Mouse (Mus musculus) lung, adult 2 months (tissue): Measurements from ENCODE around the gene Pan3. TPM values are rescaled to one million over a fixed set of nuclear protein-coding genes. Genes with fewer than 3 reads are reported as not detected.

Source experiments
- DNase-seq: peaks from one replicate; pipeline ENCODE4 v3.0.0; 2022
- H3K4me1 ChIP-seq: fragments of 200-500 bp; 2 replicates; pipeline ENCODE4 v1.6.1; 2011; ENCODE audit warnings: low read length; ENCODE audit not compliant: control insufficient read depth, insufficient read depth
- H3K4me3 ChIP-seq: fragments of 200-500 bp; replicated peaks from 2 replicates; pipeline ENCODE3; 2011; ENCODE audit warnings: low read depth, mild to moderate bottlenecking, control low read depth, low read length; ENCODE audit errors: extremely low read depth
- CTCF ChIP-seq: fragments of 200-500 bp; IDR thresholded peaks from 2 replicates; pipeline ENCODE4 v1.5.1; 2011; ENCODE audit warnings: mild to moderate bottlenecking, low read length, control low read depth; ENCODE audit not compliant: insufficient read depth
- POLR2A ChIP-seq: fragments of 200-500 bp; IDR thresholded peaks from 2 replicates; pipeline ENCODE4 v1.6.1; 2011; ENCODE audit warnings: low read depth, mild to moderate bottlenecking, control low read depth, low read length, borderline replicate concordance; ENCODE audit errors: extremely low read depth
- WGBS: fragments of 180-500 bp; shearing (Covaris S2); methylation state at CpG from one replicate; pipeline ENCODE4 v1.1.7; 2018; 5-methylcytosine and 5-hydroxymethylcytosine counted together
- polyA plus RNA-seq: library from polyadenylated mRNA; depleted of rRNA; stranded (reverse); fragments of >200 nt; gene quantifications from 2 replicates; pipeline ENCODE4 v1.2.3, GENCODE M21; 2012; rRNA removed

Pan3 gene
- polyA plus RNA-seq, 1 experiment: 38.0 TPM

DNA sequence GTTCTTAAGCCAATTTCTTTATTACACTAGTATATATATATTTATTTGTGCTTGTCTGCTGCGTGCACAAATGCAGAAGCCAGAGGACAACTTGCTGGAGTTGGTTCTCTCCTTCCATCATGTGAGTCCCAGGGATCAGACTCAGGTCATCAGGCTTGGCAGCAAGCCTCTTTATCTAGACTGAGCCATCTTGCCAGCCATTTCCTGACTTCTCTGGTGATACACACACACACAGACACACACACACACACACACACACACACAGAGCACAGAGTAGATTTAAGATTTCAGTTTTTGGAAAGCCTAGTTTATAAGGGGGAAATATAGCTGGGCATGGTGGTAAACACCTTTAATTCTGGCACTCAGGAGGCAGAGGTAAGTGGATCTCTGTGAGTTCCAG lies 155.1 kb downstream of the Pan3 start:
- DNase-seq: peak; percentile 26
- peaks cover 14% of the 10 kb centered on the region for H3K4me1 ChIP-seq
- H3K4me3 ChIP-seq: no peak overlapping the region
- no peak for TF ChIP-seq POLR2A
- TF ChIP-seq CTCF: no peak
- WGBS: 32% methylated on average over 1 of the region's 1 CpGs

DNA sequence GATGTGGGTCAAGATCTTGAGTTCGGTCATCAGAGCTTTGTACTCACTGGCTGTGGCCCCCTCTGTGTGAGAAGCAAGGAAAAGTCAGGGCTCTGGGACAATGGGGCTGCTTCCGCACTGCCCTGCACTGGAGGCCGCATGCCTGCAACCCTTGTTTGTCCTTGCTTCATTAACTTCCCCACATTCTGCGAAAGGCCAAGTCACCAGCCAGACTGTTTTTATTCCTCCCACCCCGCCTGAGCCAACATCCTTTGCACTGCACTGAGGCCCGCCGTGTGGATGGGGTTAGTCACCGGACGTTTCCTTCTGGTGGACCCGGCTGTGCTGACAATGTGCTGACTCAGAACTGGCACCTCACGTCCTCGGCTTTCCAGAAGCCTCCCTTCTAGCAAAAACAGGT lies 159.9 kb downstream of the Pan3 start:
- 26% methylated on average over 12 of the region's 12 CpGs for WGBS
- no peak for DNase-seq

DNA sequence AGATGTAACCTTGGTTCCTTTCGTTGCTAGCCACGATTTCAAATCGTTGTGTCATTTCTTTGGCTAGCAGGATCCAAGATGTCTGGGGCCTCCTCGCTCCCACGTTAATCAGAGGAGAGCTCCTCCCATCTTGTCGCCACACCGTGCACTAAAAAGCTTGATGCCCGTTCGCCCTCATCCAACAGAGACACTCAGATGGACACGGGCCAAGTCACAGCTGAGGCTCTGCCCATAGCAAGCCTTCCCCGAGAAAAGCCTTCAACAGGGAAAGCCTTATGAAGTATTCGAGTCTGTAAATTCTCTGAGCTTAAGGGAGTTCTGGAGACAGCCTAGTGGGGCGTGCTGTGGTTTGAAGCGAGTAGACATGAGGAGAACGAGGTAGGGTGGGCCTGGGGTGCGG lies 167.9 kb downstream of the Pan3 start:
- no peak for TF ChIP-seq POLR2A
- TF ChIP-seq CTCF: no peak
- H3K4me1 ChIP-seq: peaks cover 2% of the 10 kb centered on the region
- WGBS: 69% methylated on average over 16 of the region's 16 CpGs
- H3K4me3 ChIP-seq: no peak overlapping the region
- no peak for DNase-seq

More for the DNA sequence above, 159.9 kb downstream of the Pan3 start:
- TF ChIP-seq POLR2A (no peak), CTCF (no peak)
- Histone ChIP-seq H3K4me1 (peaks cover 2% of the 10 kb centered on the region; the same call in 1 of the 2 replicates), H3K4me3 (no peak overlapping the region)

Other genes starting within 250 kb of the Pan3 start
- not detected in 2 replicates for gene Gsx1, start 241.5 kb upstream of the Pan3 start, polyA plus RNA-seq
- gene Pdx1, start 160.2 kb upstream of the Pan3 start, polyA plus RNA-seq: not detected in 2 replicates
- 0.85 TPM in 1 of 2 replicates, not detected in the other for gene Cdx2, start 122.9 kb upstream of the Pan3 start, polyA plus RNA-seq
- not detected in 2 replicates for gene Urad, start 107.7 kb upstream of the Pan3 start, polyA plus RNA-seq
- gene Flt3, start 29.7 kb upstream of the Pan3 start, polyA plus RNA-seq: 1.4 and 1.7 TPM in 2 replicates